Mouse (Mus musculus): ENCODE measurements at regions not wholly inside any gene's neighbourhood (a gene's known extent, or its start where the extent isn't known, plus 50 kb on each side); places are given as distances from the start of the nearest gene placed in this dataset.
A peak's percentile ranks its signal among the peaks of the same experiment; 100 is the strongest.

GRCm38 (mm10) chr3:118480515-118481248 is 81.2 kb upstream of the Dpyd start:
- 69% methylated on average over 8 of the region's 8 CpGs for WGBS
- H3K9ac ChIP-seq (ENCODE audit: low read depth, low read length), result no peak overlapping the region
- H3K4me2 ChIP-seq (ENCODE audit: low read depth, low read length), result no peak overlapping the region
- H3K4me3 ChIP-seq (ENCODE audit: low read depth, low read length), result no peak overlapping the region
- no peaks in the 10 kb centered on the region for H3K4me1 ChIP-seq (ENCODE audit: control insufficient read depth, insufficient read depth, low read length)
- DNase-seq (ENCODE audit: low spot score) (no peak), ATAC-seq (ENCODE audit: low read depth) (no peak)
- no peaks in the 10 kb centered on the region for H3K36me3 ChIP-seq (ENCODE audit: control insufficient read depth, insufficient read depth, low read length)
- H3K27ac ChIP-seq (replicated peaks; ENCODE audit: low read depth, low read length), result no peak overlapping the region
- H3K27me3 ChIP-seq (replicated peaks; ENCODE audit: control insufficient read depth, insufficient read depth, low read length), result no peaks in the 10 kb centered on the region
- no peaks in the 10 kb centered on the region for H3K9me3 ChIP-seq (ENCODE audit: control insufficient read depth, low read length)

GRCm38 (mm10) chr3:118485966-118486365 is 76.0 kb upstream of the Dpyd start:
- no peak overlapping the region for H3K4me3 ChIP-seq (ENCODE audit: low read depth, low read length)
- H3K27ac ChIP-seq (replicated peaks; ENCODE audit: low read depth, low read length), result no peak overlapping the region
- no peaks in the 10 kb centered on the region for H3K4me1 ChIP-seq (ENCODE audit: control insufficient read depth, insufficient read depth, low read length)
- H3K9me3 ChIP-seq (ENCODE audit: control insufficient read depth, low read length), result no peaks in the 10 kb centered on the region
- no peaks in the 10 kb centered on the region for H3K36me3 ChIP-seq (ENCODE audit: control insufficient read depth, insufficient read depth, low read length)
- ATAC-seq (ENCODE audit: low read depth) (no peak), DNase-seq (ENCODE audit: low spot score) (no peak)
- H3K4me2 ChIP-seq (ENCODE audit: low read depth, low read length), result no peak overlapping the region
- no peaks in the 10 kb centered on the region for H3K27me3 ChIP-seq (replicated peaks; ENCODE audit: control insufficient read depth, insufficient read depth, low read length)
- 68% methylated on average over 2 of the region's 2 CpGs for WGBS
- no peak overlapping the region for H3K9ac ChIP-seq (ENCODE audit: low read depth, low read length)

- no peaks in the 10 kb centered on the region for H3K36me3 ChIP-seq (ENCODE audit: control insufficient read depth, insufficient read depth, low read length)
- WGBS, result 64% methylated on average over 8 of the region's 8 CpGs
- ATAC-seq (ENCODE audit: low read depth), result no peak
Measured at GRCm38 (mm10) chr3:118487408-118487807, 74.5 kb upstream of the Dpyd start.

DNA sequence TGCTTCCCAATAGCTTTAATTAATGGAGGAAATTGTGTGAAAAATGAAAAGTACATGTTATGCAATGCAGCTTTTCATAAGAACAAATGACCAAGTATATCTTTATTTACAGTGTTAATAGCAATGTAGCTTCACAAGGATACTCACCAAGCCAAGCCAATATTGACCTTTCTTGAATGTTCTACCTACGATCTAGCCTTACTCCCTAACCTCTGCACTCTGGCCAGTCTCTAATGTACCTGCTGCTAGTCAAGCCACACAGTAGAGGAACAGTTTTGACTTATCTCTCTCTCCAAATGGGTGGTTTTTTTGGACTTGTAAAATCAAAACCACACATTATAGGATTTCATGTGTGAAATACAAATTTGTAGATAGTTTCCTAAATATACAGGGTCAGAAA is 70.8 kb upstream of the Dpyd start:
- 97% methylated on average over 1 of the region's 1 CpGs for WGBS
- H3K9ac ChIP-seq (ENCODE audit: low read depth, low read length), result no peak overlapping the region
- H3K27me3 ChIP-seq (replicated peaks; ENCODE audit: control insufficient read depth, insufficient read depth, low read length), result no peaks in the 10 kb centered on the region
- no peaks in the 10 kb centered on the region for H3K36me3 ChIP-seq (ENCODE audit: control insufficient read depth, insufficient read depth, low read length)
- ATAC-seq (ENCODE audit: low read depth), result no peak
- no peaks in the 10 kb centered on the region for H3K4me1 ChIP-seq (ENCODE audit: control insufficient read depth, insufficient read depth, low read length)
- H3K9me3 ChIP-seq (ENCODE audit: control insufficient read depth, low read length), result no peaks in the 10 kb centered on the region
- no peak for DNase-seq (ENCODE audit: low spot score)
- H3K4me3 ChIP-seq (ENCODE audit: low read depth, low read length), result no peak overlapping the region
- no peak overlapping the region for H3K27ac ChIP-seq (replicated peaks; ENCODE audit: low read depth, low read length)
- H3K4me2 ChIP-seq (ENCODE audit: low read depth, low read length), result no peak overlapping the region

More at GRCm38 (mm10) chr3:118487408-118487807, 74.5 kb upstream of the Dpyd start:
- Histone ChIP-seq H3K27me3 (replicated peaks; ENCODE audit: control insufficient read depth, insufficient read depth, low read length) (no peaks in the 10 kb centered on the region), H3K4me2 (ENCODE audit: low read depth, low read length) (no peak overlapping the region), H3K27ac (replicated peaks; ENCODE audit: low read depth, low read length) (no peak overlapping the region), H3K9me3 (ENCODE audit: control insufficient read depth, low read length) (no peaks in the 10 kb centered on the region), H3K9ac (ENCODE audit: low read depth, low read length) (no peak overlapping the region), H3K4me3 (ENCODE audit: low read depth, low read length) (no peak overlapping the region), H3K4me1 (ENCODE audit: control insufficient read depth, insufficient read depth, low read length) (no peaks in the 10 kb centered on the region)
- no peak for DNase-seq (ENCODE audit: low spot score)

GRCm38 (mm10) chr3:118491871-118492270 is 70.1 kb upstream of the Dpyd start:
- H3K4me2 ChIP-seq (ENCODE audit: low read depth, low read length), result no peak overlapping the region
- no peak overlapping the region for H3K9ac ChIP-seq (ENCODE audit: low read depth, low read length)
- H3K36me3 ChIP-seq (ENCODE audit: control insufficient read depth, insufficient read depth, low read length), result no peaks in the 10 kb centered on the region
- WGBS, result 94% methylated on average over 5 of the region's 5 CpGs
- no peak overlapping the region for H3K4me3 ChIP-seq (ENCODE audit: low read depth, low read length)
- no peak for DNase-seq (ENCODE audit: low spot score)
- H3K9me3 ChIP-seq (ENCODE audit: control insufficient read depth, low read length), result no peaks in the 10 kb centered on the region
- ATAC-seq (ENCODE audit: low read depth), result no peak
- H3K27ac ChIP-seq (replicated peaks; ENCODE audit: low read depth, low read length), result no peak overlapping the region
- H3K27me3 ChIP-seq (replicated peaks; ENCODE audit: control insufficient read depth, insufficient read depth, low read length), result no peaks in the 10 kb centered on the region
- H3K4me1 ChIP-seq (ENCODE audit: control insufficient read depth, insufficient read depth, low read length), result no peaks in the 10 kb centered on the region

GRCm38 (mm10) chr3:118494611-118495010 is 67.3 kb upstream of the Dpyd start:
- Histone ChIP-seq H3K9ac (ENCODE audit: low read depth, low read length) (no peak overlapping the region), H3K4me3 (ENCODE audit: low read depth, low read length) (no peak overlapping the region), H3K9me3 (ENCODE audit: control insufficient read depth, low read length) (no peaks in the 10 kb centered on the region), H3K27ac (replicated peaks; ENCODE audit: low read depth, low read length) (no peak overlapping the region), H3K27me3 (replicated peaks; ENCODE audit: control insufficient read depth, insufficient read depth, low read length) (no peaks in the 10 kb centered on the region), H3K4me1 (ENCODE audit: control insufficient read depth, insufficient read depth, low read length) (no peaks in the 10 kb centered on the region), H3K36me3 (ENCODE audit: control insufficient read depth, insufficient read depth, low read length) (no peaks in the 10 kb centered on the region), H3K4me2 (ENCODE audit: low read depth, low read length) (no peak overlapping the region)
- no CpG with 5 or more reads among the region's 1 CpGs for WGBS
- DNase-seq (ENCODE audit: low spot score) (no peak), ATAC-seq (ENCODE audit: low read depth) (no peak)

DNA sequence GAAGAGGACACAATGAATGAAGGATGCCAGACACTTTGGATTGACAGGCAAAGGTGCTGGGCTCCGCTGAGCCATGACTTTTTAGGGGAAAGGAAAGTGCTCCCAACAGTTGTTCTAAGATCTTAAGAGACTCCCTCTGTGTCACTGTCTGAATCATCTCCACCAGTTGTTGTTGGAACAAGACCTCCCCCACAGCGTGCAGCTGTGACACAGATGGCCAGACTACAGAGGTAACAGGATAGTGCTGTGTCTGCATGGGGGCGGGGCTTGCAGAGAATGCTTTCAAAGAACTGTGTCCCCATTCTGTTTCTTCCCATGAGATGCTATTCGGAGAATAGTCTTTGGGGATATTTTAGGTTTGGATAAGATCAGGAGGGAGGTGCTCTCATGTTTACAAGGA is 61.7 kb upstream of the Dpyd start:
- DNase-seq (ENCODE audit: low spot score) (peak; percentile 88), ATAC-seq (ENCODE audit: low read depth) (peak; percentile 95)
- Histone ChIP-seq H3K9me3 (ENCODE audit: control insufficient read depth, low read length) (no peaks in the 10 kb centered on the region), H3K4me3 (ENCODE audit: low read depth, low read length) (no peak overlapping the region), H3K9ac (ENCODE audit: low read depth, low read length) (no peak overlapping the region), H3K4me2 (ENCODE audit: low read depth, low read length) (no peak overlapping the region), H3K36me3 (ENCODE audit: control insufficient read depth, insufficient read depth, low read length) (no peaks in the 10 kb centered on the region), H3K4me1 (ENCODE audit: control insufficient read depth, insufficient read depth, low read length) (no peaks in the 10 kb centered on the region), H3K27ac (replicated peaks; ENCODE audit: low read depth, low read length) (no peak overlapping the region), H3K27me3 (replicated peaks; ENCODE audit: control insufficient read depth, insufficient read depth, low read length) (no peaks in the 10 kb centered on the region)
- WGBS, result 13% methylated on average over 4 of the region's 4 CpGs

GRCm38 (mm10) chr3:118507582-118508237 is 54.2 kb upstream of the Dpyd start:
- Histone ChIP-seq H3K36me3 (ENCODE audit: control insufficient read depth, insufficient read depth, low read length) (no peaks in the 10 kb centered on the region), H3K4me1 (ENCODE audit: control insufficient read depth, insufficient read depth, low read length) (no peaks in the 10 kb centered on the region), H3K4me3 (ENCODE audit: low read depth, low read length) (no peak overlapping the region), H3K4me2 (ENCODE audit: low read depth, low read length) (no peak overlapping the region), H3K9ac (ENCODE audit: low read depth, low read length) (no peak overlapping the region), H3K9me3 (ENCODE audit: control insufficient read depth, low read length) (no peaks in the 10 kb centered on the region), H3K27me3 (replicated peaks; ENCODE audit: control insufficient read depth, insufficient read depth, low read length) (no peaks in the 10 kb centered on the region), H3K27ac (replicated peaks; ENCODE audit: low read depth, low read length) (no peak overlapping the region)
- DNase-seq (ENCODE audit: low spot score) (no peak), ATAC-seq (ENCODE audit: low read depth) (no peak)
- 68% methylated on average over 7 of the region's 7 CpGs for WGBS

DNA sequence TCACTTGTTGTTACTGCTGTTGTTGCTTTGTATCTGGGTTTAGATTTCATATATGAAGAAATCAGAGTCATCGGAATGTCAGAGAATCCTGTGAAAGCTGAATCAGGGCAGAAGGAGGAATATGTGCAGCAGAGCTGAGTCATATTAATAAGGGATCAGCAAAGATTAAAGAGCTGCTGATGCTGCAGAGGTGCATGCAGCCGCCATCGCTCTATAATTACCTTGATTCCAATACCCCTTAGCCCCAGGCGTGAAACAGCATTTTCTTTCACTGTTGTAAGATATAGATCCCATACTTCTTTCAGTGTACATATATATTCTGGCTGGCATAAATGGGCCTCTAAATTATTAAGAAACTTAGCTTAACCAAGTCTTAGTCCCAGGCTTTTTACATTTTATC is 51.1 kb upstream of the Dpyd start:
- WGBS, result 71% methylated on average over 4 of the region's 4 CpGs
- no peak for ATAC-seq (ENCODE audit: low read depth)
- Histone ChIP-seq H3K9ac (ENCODE audit: low read depth, low read length) (no peak overlapping the region), H3K4me3 (ENCODE audit: low read depth, low read length) (no peak overlapping the region), H3K27ac (replicated peaks; ENCODE audit: low read depth, low read length) (no peak overlapping the region), H3K4me1 (ENCODE audit: control insufficient read depth, insufficient read depth, low read length) (no peaks in the 10 kb centered on the region), H3K4me2 (ENCODE audit: low read depth, low read length) (no peak overlapping the region), H3K36me3 (ENCODE audit: control insufficient read depth, insufficient read depth, low read length) (no peaks in the 10 kb centered on the region), H3K27me3 (replicated peaks; ENCODE audit: control insufficient read depth, insufficient read depth, low read length) (no peaks in the 10 kb centered on the region), H3K9me3 (ENCODE audit: control insufficient read depth, low read length) (no peaks in the 10 kb centered on the region)
- no peak for DNase-seq (ENCODE audit: low spot score)
